Mouse (Mus musculus) limb, embryonic 11.5 days (tissue): ENCODE data around the gene Fzr1. TPM values are rescaled to one million over a fixed set of nuclear protein-coding genes. Genes with fewer than 3 reads are reported as not detected.

ENCODE experiments used
- ATAC-seq: fragments of 200-750 bp; cut with Nextera tagmentation; 2 replicates; pipeline ENCODE4 v1.8.0; 2017; ENCODE audit warnings: low read depth; ENCODE audit not compliant: insufficient number of reproducible peaks, low FRiP score, low TSS enrichment
- DNase-seq: peaks from one replicate; pipeline ENCODE4 v3.0.0-alpha.2; 2015; ENCODE audit warnings: low spot score
- H3K27ac ChIP-seq: fragments of 300-500 bp; sonication (generic); replicated peaks from 2 replicates; pipeline ENCODE4 v1.5.1; 2014; ENCODE audit warnings: low read depth, mild to moderate bottlenecking, low read length
- H3K27me3 ChIP-seq: fragments of 300-500 bp; sonication (generic); 2 replicates; pipeline ENCODE4 v1.6.1; 2014; ENCODE audit warnings: mild to moderate bottlenecking, low read length, mixed read lengths; ENCODE audit not compliant: control insufficient read depth, insufficient read depth
- H3K36me3 ChIP-seq: fragments of 300-500 bp; sonication (generic); 2 replicates; pipeline ENCODE4 v1.6.1; 2014; ENCODE audit warnings: mild to moderate bottlenecking, low read length, moderate library complexity, mixed read lengths; ENCODE audit not compliant: control insufficient read depth, insufficient read depth
- H3K4me1 ChIP-seq: fragments of 300-500 bp; sonication (generic); 2 replicates; pipeline ENCODE4 v1.6.1; 2014; ENCODE audit warnings: low read length, mixed read lengths; ENCODE audit not compliant: control insufficient read depth, insufficient read depth
- H3K4me2 ChIP-seq: fragments of 300-500 bp; sonication (generic); 2 replicates; pipeline ENCODE4 v1.6.1; 2014; ENCODE audit warnings: low read depth, mild to moderate bottlenecking, moderate library complexity; ENCODE audit not compliant: severe bottlenecking
- H3K4me3 ChIP-seq: fragments of 300-500 bp; sonication (generic); 2 replicates; pipeline ENCODE4 v1.5.1; 2014; ENCODE audit warnings: low read depth, low read length
- H3K9ac ChIP-seq: fragments of 300-500 bp; sonication (generic); 2 replicates; pipeline ENCODE4 v1.6.1; 2014; ENCODE audit warnings: mild to moderate bottlenecking, low read length
- H3K9me3 ChIP-seq: fragments of 300-500 bp; sonication (generic); 2 replicates; pipeline ENCODE4 v1.6.1; 2016; ENCODE audit warnings: low read length; ENCODE audit not compliant: control insufficient read depth
- WGBS: fragments of 180-500 bp; shearing (Covaris S2); extraction: QIAGEN DNeasy Blood & Tissue Kit; methylation state at CpG from one replicate; pipeline ENCODE4 v1.1.7; 2014; 5-methylcytosine and 5-hydroxymethylcytosine counted together
- polyA plus RNA-seq: library from polyadenylated mRNA; unstranded; fragments of >200 nt; fragmentation: Nextera tagmentation; extraction: Ambion mirVana; gene quantifications from 2 replicates; pipeline ENCODE4 v1.2.1, GENCODE M21; 2014

The Fzr1 gene
- polyA plus RNA-seq, 1 experiment from 2014 or later, result 119 TPM

DNA sequence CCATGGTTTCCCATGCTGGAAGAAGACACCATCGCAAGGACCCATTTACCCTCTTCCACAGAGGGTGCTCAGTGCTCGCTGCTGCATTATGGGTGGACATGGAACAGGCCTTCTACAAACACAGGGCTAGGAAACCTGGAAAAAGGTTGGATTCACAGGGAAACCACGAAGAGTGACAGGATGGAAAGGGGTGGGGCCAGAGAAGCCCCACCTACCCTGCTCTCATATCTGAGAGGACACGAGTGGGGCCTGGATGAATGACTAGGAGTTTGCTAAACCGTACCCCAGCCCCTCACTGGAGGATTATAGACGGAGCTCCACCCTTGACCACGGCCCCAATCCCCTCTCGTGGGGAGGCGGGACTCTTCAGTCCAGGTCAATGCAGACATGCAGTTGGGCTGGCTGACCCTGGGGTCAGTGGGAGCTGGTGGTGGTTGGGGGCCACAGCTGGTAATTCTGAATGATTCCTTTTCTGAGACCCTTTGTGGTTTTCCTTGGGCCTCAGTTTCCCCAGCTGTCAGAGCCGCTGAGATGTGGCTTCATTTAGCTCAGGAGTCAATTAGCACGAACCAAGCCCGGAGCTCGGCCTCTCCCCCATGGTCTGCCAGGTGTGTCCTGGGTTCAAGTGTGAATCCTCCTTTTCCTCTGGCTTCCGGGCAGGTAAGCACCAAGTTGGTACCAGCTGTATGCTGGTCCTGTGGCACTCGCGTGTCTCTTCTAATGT, 34.4 kb upstream of the Fzr1 start:
- 79% methylated on average over 16 of the region's 16 CpGs for WGBS
- H3K27ac ChIP-seq, result no peak overlapping the region
- ATAC-seq (no peak), DNase-seq (no peak)
- H3K4me1 ChIP-seq, result peaks cover 65% of the 10 kb centered on the region
- H3K36me3 ChIP-seq, result no peaks in the 10 kb centered on the region
- H3K9ac ChIP-seq, result no peak overlapping the region
- no peak overlapping the region for H3K4me2 ChIP-seq
- H3K4me3 ChIP-seq, result no peak overlapping the region
- H3K27me3 ChIP-seq, result peaks cover 6% of the 10 kb centered on the region; the same call in 1 of the 2 replicates
- H3K9me3 ChIP-seq, result no peaks in the 10 kb centered on the region

GRCm38 (mm10) chr10:81411471-81412400, 33.4 kb upstream of the Fzr1 start:
- Histone ChIP-seq H3K9me3 (no peaks in the 10 kb centered on the region), H3K4me3 (no peak overlapping the region), H3K4me1 (peaks cover 65% of the 10 kb centered on the region), H3K27me3 (peaks cover 6% of the 10 kb centered on the region; the same call in 1 of the 2 replicates), H3K4me2 (no peak overlapping the region), H3K36me3 (no peaks in the 10 kb centered on the region), H3K27ac (peak overlapping the region; percentile 42; the same call in 1 of the 2 replicates), H3K9ac (no peak overlapping the region)
- WGBS, result 81% methylated on average over 18 of the region's 18 CpGs
- DNase-seq, result no peak
- no peak for ATAC-seq

DNA sequence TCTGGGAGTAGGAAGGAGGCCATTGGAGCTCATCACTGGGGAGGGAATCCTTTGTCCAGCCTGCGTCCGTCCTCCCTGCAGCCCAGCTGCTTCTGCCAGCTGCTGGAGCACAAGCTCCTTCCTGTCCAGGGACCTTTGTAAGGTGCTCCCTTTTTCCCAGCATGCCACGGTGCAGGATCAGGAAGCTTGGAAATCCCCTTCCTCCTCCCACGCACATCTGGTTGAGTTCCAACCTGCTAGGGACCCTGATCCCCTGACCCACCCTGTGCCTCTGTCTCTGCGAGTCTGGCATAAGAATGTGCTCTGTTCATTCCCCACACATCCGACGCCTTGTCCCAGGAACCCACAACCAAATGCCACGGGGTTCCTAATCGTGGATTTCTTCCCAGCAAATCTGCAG, 32.7 kb upstream of the Fzr1 start:
- no peak overlapping the region for H3K4me2 ChIP-seq
- H3K27me3 ChIP-seq, result peaks cover 7% of the 10 kb centered on the region; the same call in 1 of the 2 replicates
- no peaks in the 10 kb centered on the region for H3K36me3 ChIP-seq
- 86% methylated on average over 9 of the region's 9 CpGs for WGBS
- ATAC-seq (no peak), DNase-seq (no peak)
- H3K27ac ChIP-seq, result peak overlapping the region; percentile 42; the same call in 1 of the 2 replicates
- H3K9me3 ChIP-seq, result no peaks in the 10 kb centered on the region
- H3K4me1 ChIP-seq, result peaks cover 67% of the 10 kb centered on the region
- H3K4me3 ChIP-seq, result no peak overlapping the region
- no peak overlapping the region for H3K9ac ChIP-seq

DNA sequence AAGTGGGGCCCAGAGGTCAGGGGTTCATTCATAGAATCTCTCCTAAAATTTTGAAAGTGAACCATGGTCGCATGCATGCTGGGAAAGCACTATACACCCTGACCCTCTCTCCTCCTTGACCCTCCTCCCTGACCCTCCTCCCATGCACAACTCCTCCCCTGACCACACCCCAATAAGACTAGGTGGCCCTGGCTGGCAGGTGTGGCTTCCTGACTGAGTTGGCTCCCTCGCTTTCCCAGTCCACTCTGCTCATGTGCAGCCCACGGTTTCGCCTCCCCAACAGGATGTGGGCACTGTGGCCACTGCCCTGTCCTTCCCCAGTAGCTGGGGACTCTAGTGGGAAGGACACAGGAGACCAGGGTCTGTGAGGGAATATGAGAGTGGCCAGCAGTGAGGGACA, 32.0 kb upstream of the Fzr1 start:
- DNase-seq (no peak), ATAC-seq (no peak)
- H3K9ac ChIP-seq, result no peak overlapping the region
- H3K27ac ChIP-seq, result peak overlapping the region; percentile 42; the same call in 1 of the 2 replicates
- H3K4me3 ChIP-seq, result no peak overlapping the region
- WGBS, result 68% methylated on average over 4 of the region's 4 CpGs
- 0 out of 2 replicates have a peak, but pooled peaks cover 2% of the 10 kb centered on the region for H3K36me3 ChIP-seq
- no peak overlapping the region for H3K4me2 ChIP-seq
- H3K9me3 ChIP-seq, result no peaks in the 10 kb centered on the region
- peaks cover 61% of the 10 kb centered on the region for H3K4me1 ChIP-seq
- H3K27me3 ChIP-seq, result peaks cover 11% of the 10 kb centered on the region; the same call in 1 of the 2 replicates

DNA sequence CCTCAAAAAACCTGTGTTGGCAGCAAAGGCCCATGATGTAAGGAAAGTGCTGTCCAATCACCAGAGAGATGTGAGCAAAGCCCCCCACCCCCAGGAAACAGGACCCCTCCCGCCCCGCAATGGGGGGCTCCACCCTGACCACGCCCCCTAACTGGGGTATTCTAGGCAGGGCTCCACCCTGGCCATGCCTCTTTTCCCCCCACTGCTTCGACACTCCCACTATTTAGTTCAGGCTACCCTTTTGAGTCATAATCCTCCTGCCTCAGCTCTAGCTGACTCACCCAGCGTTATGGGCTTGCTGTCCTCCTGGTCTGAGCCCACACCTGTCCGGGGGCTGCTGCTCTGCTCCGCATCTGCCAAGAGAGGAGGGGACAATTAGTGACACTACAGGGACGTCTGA, 31.0 kb upstream of the Fzr1 start:
- no peaks in the 10 kb centered on the region for H3K9me3 ChIP-seq
- no peak overlapping the region for H3K9ac ChIP-seq
- no peak overlapping the region for H3K27ac ChIP-seq
- WGBS, result 12% methylated on average over 8 of the region's 8 CpGs
- peaks cover 11% of the 10 kb centered on the region; the same call in 1 of the 2 replicates for H3K27me3 ChIP-seq
- H3K4me1 ChIP-seq, result peaks cover 54% of the 10 kb centered on the region
- ATAC-seq (no peak), DNase-seq (no peak)
- H3K4me3 ChIP-seq, result 0 out of 2 replicates have a peak overlapping the region, but pooled peaks have one; percentile 5
- H3K4me2 ChIP-seq, result no peak overlapping the region
- H3K36me3 ChIP-seq, result 0 out of 2 replicates have a peak, but pooled peaks cover 2% of the 10 kb centered on the region

- no peak overlapping the region for H3K4me2 ChIP-seq
Measured at GRCm38 (mm10) chr10:81408871-81409291, 30.6 kb upstream of the Fzr1 start.

DNA sequence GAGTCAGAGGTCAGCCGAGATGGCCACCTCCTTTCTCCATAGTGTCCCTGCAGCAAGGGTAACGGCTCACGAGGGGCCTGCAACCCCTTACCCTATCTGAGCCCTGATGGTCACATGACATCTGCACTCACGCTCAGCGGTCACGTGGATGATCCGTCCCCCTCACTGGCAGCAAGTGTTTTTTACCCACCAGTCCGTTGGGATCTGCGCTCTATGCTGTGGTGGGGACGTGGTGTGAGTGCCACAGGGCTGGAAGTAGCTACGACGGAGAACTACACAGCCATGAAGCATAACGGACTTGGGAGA, 30.1 kb upstream of the Fzr1 start:
- no peak overlapping the region for H3K4me3 ChIP-seq
- 40% methylated on average over 13 of the region's 13 CpGs for WGBS
- DNase-seq (no peak), ATAC-seq (no peak)
- no peak overlapping the region for H3K9ac ChIP-seq
- H3K27ac ChIP-seq, result no peak overlapping the region
- H3K9me3 ChIP-seq, result no peaks in the 10 kb centered on the region
- peaks cover 11% of the 10 kb centered on the region; the same call in 1 of the 2 replicates for H3K27me3 ChIP-seq
- no peak overlapping the region for H3K4me2 ChIP-seq
- peaks cover 48% of the 10 kb centered on the region for H3K4me1 ChIP-seq
- 0 out of 2 replicates have a peak, but pooled peaks cover 2% of the 10 kb centered on the region for H3K36me3 ChIP-seq

More at GRCm38 (mm10) chr10:81408871-81409291, 30.6 kb upstream of the Fzr1 start:
- no peak overlapping the region for H3K9ac ChIP-seq
- peaks cover 11% of the 10 kb centered on the region; the same call in 1 of the 2 replicates for H3K27me3 ChIP-seq
- H3K9me3 ChIP-seq, result no peaks in the 10 kb centered on the region
- ATAC-seq, result no peak
- no peak overlapping the region for H3K27ac ChIP-seq
- peak; percentile 81 for DNase-seq
- 0 out of 2 replicates have a peak overlapping the region, but pooled peaks have one; percentile 5 for H3K4me3 ChIP-seq
- H3K36me3 ChIP-seq, result 0 out of 2 replicates have a peak, but pooled peaks cover 2% of the 10 kb centered on the region
- peaks cover 52% of the 10 kb centered on the region for H3K4me1 ChIP-seq
- 13% methylated on average over 9 of the region's 9 CpGs for WGBS
